Mouse (Mus musculus): Measurements from ENCODE around the gene Akr1a1.
A peak's percentile ranks its signal among the peaks of the same experiment; 100 is the strongest.

The Akr1a1 gene

GRCm38 (mm10) chr4:116659474-116659873, 8.0 kb upstream of the Akr1a1 start:
- peak; percentile 3 for DNase-seq (ENCODE audit: low read depth, low spot score)

GRCm38 (mm10) chr4:116657971-116658370, 6.5 kb upstream of the Akr1a1 start:
- DNase-seq (ENCODE audit: low read depth, low spot score), result no peak

DNA sequence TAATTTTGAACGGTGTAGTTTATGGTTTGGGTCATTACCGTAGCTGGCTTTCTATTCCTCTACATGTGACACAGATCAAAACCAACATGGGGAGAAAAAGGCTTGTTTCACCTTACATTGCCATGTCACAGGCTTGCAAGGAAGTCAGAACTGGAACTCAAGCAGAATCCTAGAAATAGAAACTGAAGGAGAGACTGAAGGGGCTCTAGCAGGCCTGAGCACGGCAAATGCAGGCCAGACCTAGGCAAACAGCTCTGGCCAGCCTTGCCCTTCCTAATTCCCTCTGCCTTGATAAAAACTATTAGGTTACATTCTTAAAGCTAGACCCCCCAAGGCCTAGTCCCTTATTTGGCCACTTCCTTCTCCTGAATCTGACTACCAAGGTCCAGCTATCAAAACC, 4.2 kb upstream of the Akr1a1 start:
- DNase-seq (ENCODE audit: low read depth, low spot score), result no peak

- DNase-seq (ENCODE audit: low read depth, low spot score), result no peak
Measured at GRCm38 (mm10) chr4:116655100-116655499, 3.6 kb upstream of the Akr1a1 start.

DNA sequence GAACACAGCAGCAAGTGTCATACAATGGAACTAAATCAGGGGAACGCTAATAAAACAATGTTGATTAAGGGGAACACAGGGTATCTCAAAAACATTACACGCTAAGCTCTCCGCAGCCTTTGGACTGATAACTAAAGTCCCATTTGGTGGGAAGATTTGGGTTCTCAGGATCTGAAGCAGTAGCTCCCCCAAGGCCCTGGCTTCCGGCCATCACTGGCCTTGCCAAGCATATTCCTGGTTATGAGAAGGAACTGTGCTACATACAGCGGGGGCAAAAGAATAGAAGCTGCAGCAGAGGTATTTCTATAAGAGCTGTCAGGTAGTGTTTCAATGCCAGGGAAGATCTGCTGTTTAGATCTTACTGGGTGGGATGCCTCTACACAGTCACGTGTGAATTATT, 1.7 kb upstream of the Akr1a1 start:
- no peak for DNase-seq (ENCODE audit: low read depth, low spot score)

DNA sequence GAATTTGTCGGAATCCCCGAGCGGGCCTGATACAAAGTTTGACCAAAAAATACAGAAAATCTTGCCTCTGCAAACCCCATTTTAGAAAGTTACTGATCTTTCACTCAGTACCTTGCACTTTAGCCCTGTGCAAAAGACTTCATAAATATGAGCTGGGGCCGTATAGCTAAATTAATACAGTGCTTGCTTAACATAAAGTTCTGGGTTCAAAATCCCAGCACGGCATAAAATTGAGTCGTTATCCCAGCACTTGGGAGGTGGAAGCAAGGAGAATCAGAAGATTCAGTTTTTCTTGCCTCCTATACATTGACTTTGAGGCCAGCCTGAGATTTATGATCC, 286 bp upstream of the Akr1a1 start:
- no peak for DNase-seq (ENCODE audit: low read depth, low spot score)

- no peak for DNase-seq (ENCODE audit: low read depth, low spot score)
Measured at GRCm38 (mm10) chr4:116650365-116650764, 1.1 kb downstream of the Akr1a1 start.

DNA sequence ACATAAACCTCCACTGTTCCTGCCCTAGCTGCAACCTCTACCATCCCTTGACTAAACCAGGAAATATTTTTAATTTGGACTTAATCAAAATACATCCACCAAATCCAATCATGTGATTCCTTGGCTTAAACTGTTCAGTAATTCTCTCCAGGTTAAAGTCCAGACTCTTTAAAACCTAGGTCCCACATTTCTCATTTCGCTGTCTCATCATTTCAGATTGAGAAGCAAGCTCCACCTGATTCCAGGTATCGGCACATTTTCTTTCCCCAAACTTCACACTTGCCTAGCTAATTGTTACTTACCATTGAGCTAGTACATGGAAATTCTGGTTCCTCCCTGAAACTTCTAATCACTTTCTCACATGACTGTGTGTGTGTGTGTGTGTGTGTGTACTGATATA, 2.1 kb downstream of the Akr1a1 start:
- no peak for DNase-seq (ENCODE audit: low read depth, low spot score)

DNA sequence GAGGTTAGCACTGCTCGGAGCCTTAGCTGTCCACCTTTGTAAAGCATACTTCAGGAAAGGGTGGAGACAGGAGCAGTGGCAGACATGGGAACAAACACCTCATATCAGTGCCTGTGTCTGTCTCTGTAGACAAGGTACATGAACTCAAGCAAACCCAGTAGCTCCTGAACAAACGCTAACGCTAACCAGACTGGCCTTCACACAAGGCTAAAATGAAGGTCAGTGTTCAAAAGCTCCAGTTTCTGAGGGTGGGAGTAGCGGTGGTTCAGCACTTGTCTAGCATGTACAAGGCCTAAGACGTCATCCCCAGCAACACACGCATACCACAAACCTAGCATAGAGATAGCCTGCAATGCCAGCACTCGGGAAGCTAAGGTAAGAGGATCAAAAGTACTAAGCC, 5.9 kb downstream of the Akr1a1 start:
- no peak for DNase-seq (ENCODE audit: low read depth, low spot score)

DNA sequence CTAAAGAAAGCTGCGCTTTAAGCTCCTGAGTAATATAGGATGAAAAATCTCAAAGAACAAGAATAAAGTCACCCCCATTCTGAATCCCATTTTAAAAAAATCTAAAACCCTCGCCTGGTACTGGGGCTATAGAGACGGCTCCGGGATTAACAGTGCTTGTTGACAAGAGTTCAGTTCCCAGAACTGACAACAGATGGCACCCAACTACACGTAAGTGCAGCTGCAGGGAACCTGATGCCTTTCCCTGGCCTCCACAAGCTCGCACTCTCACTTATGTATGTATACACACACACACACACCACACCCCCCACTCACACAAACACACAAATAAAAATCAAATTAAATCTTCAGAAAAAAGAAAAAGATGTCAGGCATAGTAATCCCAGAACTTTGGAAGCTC, 7.2 kb downstream of the Akr1a1 start:
- no peak for DNase-seq (ENCODE audit: low read depth, low spot score)

DNA sequence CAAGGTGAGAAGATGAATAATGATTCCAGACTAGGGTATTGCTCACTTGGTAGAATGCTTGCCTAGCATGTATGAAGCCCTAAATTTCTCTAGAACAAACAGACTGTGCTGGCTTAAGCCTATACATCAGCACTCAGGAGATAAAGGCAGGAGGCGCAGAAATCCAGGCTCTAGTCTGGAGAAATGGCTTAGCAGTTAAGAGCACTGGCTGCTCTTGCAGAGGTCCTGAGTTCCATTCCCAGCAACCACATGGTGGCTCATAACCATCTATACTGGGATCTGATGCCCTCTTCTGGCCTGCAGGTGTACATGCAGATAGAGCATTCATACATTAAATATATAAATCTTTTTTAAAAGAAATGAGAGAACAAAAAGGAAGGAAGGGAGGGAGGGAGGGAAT, 9.4 kb downstream of the Akr1a1 start:
- DNase-seq (ENCODE audit: low read depth, low spot score), result no peak

DNA sequence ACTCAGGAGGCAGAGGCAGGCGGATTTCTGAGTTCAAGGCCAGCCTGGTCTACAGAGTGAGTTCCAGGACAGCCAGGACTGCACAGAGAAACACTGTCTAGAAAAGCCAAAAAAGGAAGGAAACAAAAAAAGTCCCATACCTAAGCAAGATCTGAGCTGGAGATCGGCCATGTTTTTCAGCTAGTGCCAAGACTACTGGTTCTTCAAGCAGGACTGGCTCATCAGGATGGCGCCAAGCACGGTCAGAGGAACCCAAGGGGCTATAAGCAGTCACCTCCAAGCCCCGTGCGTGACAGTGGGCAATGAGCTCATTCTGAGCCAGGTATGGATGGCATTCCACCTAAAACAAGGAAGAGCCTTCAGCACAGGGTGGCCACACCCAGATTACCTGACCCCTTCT, 12.7 kb downstream of the Akr1a1 start:
- DNase-seq (ENCODE audit: low read depth, low spot score), result no peak

- DNase-seq (ENCODE audit: low read depth, low spot score), result no peak
Measured at GRCm38 (mm10) chr4:116635197-116635596, 16.3 kb downstream of the Akr1a1 start.

GRCm38 (mm10) chr4:116627722-116628662, 23.5 kb downstream of the Akr1a1 start, which contains the start of gene Nasp:
Gene Nasp (minus strand): TSS chr4:116627941.
- DNase-seq (ENCODE audit: low read depth, low spot score), result peak; percentile 77

GRCm38 (mm10) chr4:116627359-116627716, 24.1 kb downstream of the Akr1a1 start:
- peak; percentile 86 for DNase-seq (ENCODE audit: low read depth, low spot score)

- peak; percentile 78 for DNase-seq (ENCODE audit: low read depth, low spot score)
Measured at GRCm38 (mm10) chr4:116626658-116627358, 24.7 kb downstream of the Akr1a1 start.

DNA sequence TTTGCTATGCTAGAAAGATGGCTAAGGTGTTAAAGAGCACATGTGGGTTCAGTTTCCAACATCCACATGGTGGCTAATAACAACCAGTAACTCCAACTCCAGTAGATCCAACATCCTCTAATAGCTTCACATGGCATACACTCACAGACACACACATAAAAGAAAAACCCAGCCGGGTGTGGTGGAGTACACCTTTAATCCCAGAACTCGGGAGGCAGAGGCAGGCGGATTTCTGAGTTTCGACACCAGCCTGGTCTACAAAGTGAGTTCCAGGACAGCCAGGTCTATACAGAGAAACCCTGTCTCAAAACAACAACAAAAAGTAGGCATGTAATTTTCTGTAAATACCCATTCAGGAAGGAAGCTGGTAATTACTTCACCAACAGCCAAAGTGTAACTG, 26.6 kb downstream of the Akr1a1 start:
- no peak for DNase-seq (ENCODE audit: low read depth, low spot score)

DNA sequence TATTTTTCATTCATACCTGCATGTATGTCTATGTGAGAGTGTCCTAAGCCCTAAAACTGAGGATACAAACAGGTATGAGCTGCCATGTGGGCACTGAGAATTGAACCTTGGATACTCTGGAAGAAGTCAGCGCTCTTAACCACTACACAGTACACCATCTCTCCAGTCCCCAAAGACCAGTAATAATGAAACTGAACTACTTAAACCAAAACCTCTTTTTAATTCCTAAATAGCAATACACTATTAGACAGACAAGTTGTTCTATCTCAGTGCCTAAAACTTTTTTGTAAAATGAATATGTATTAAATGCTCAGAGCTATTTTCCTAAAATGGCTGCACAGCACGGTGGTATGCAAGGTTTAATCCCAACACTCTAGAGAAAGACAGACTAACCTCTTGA, 36.2 kb downstream of the Akr1a1 start:
- no peak for DNase-seq (ENCODE audit: low read depth, low spot score)

DNA sequence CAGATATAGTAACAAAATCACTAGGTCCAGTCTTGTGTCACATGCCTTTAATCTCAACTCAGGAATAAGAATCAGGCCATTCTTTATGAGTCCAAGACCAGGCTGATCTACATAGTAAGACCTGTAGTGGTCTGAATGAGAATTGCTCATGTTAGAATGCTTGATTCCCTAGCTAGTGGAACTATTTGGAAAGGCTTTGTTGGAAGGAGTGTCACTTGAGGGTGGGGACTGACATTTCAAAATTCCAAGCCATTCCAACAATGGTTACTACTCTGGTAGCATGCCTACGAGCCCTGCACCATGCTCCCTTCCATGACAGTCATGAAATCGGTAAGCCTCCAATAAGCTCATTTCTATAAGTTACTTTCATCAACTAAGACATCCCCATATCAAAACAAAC, 38.9 kb downstream of the Akr1a1 start:
- no peak for DNase-seq (ENCODE audit: low read depth, low spot score)

GRCm38 (mm10) chr4:116596978-116597881, 54.2 kb downstream of the Akr1a1 start:
- DNase-seq (ENCODE audit: low read depth, low spot score), result peak; percentile 70

GRCm38 (mm10) chr4:116596379-116596778, 55.1 kb downstream of the Akr1a1 start, which contains the start of gene Ccdc17:
Gene Ccdc17 (plus strand): TSS chr4:116596654.
- DNase-seq (ENCODE audit: low read depth, low spot score), result no peak

DNA sequence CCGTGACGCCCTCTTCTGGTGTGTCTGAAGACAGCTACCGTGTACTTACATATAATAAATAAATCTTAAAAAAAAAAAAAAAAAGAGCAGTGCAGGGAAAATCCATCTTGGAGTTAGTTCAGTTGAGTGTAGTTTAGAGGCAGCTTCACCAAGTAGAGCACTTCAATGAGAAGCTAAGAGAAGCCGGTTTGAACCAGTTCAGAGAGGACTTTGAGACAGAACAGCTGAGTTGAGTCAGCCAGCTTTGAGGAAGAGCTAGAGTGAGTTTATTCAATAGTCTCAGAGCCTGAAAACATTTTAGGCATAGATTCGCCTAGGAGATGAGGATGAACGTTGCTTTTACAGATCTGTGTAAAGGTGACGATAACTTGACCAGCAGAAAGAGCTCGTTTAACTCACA, 55.7 kb downstream of the Akr1a1 start:
- no peak for DNase-seq (ENCODE audit: low read depth, low spot score)

Data from brain, embryonic 18.5 days (tissue).